21 mouse cellular contexts compared by ENCODE assay signal in genomic region chr9:96770443-96770842, GRCm38 (mm10). TPM values are rescaled to one million over a fixed set of nuclear protein-coding genes. Genes with fewer than 3 reads are reported as not detected.
DNase-seq lines count a peak whose midpoint lies in the region; ATAC-seq and TF ChIP-seq lines count a peak whose summit lies in the region.
"Had no signal": no experiment of that assay in that cellular context is flagged by ENCODE, and none has a peak within 500 bp of the region (broad histone marks: within the 10 kb centered on the region; RNA-seq: fewer than 3 reads in every experiment).

No protein-coding gene starts in this region.

- H3K4me1 ChIP-seq in MEL (ENCODE audit: control insufficient read depth in 1 of 2, insufficient read depth in 2 of 2, low read length in 2 of 2) = peaks cover 15 to 35% of the 10 kb centered on the region in 2 experiments
- H3K4me1 ChIP-seq in embryonic fibroblast, embryonic 13.5 days (ENCODE audit: control insufficient read depth, insufficient read depth, low read length) = peaks cover 6% of the 10 kb centered on the region
- H3K4me1 ChIP-seq in limb, embryonic 11.5 days (ENCODE audit: control insufficient read depth, insufficient read depth, low read length) = peaks cover 24% of the 10 kb centered on the region
- H3K4me1 ChIP-seq: forebrain, embryonic 13.5 days had no signal

- no peaks in the 10 kb centered on the region for H3K27me3 ChIP-seq in MEL (ENCODE audit: control insufficient read depth in 1 of 2, insufficient read depth in 2 of 2, low read length in 2 of 2)
- H3K27me3 ChIP-seq in limb, embryonic 11.5 days (ENCODE audit: control insufficient read depth, insufficient read depth, low read length) = no peaks in the 10 kb centered on the region
- H3K27me3 ChIP-seq: embryonic facial prominence, embryonic 13.5 days; forebrain, embryonic 13.5 days had no signal

- no peak for DNase-seq in MEL (ENCODE audit: low read depth, low spot score)
- peak; percentile 67 for DNase-seq in embryo, embryonic 10.5 days (ENCODE audit: low spot score)
- DNase-seq in limb, embryonic 11.5 days (ENCODE audit: low spot score) = peak; percentile 73
- no peak for DNase-seq in retina, postnatal 1 day
- DNase-seq in frontal cortex, postnatal 14 days (ENCODE audit: low spot score in 2 of 2) = no peak
- no peak for DNase-seq in right cerebral cortex, adult 18-20 months
- DNase-seq: adrenal gland, adult 8-10 months; adrenal gland, postnatal 36 days; cerebellum, adult 2 months; cerebellum, postnatal 14 days; forebrain, postnatal 0 days; gastrocnemius, postnatal 36 days; heart, adult 11 months; heart, postnatal 10 days; heart, postnatal 4 days had no signal

- peak overlapping the region; percentile 74 for H3K27ac ChIP-seq in MEL (ENCODE audit: control insufficient read depth, low read depth, low read length)
- peak overlapping the region; percentile 4; the same call in 1 of the 2 replicates for H3K27ac ChIP-seq in embryonic fibroblast, embryonic 13.5 days (ENCODE audit: insufficient read depth, low read length)
- H3K27ac ChIP-seq in limb, embryonic 11.5 days (replicated peaks; ENCODE audit: low read depth, low read length) = 0 out of 2 replicates have a peak overlapping the region, but pooled peaks have one; percentile 65
- H3K27ac ChIP-seq: embryonic facial prominence, embryonic 13.5 days; forebrain, embryonic 13.5 days; hindbrain, embryonic 14.5 days had no signal

- no peak for TF ChIP-seq POLR2A in MEL (IDR thresholded peaks at IDR 0.05; ENCODE audit: control insufficient read depth in 1 of 2, insufficient read depth in 1 of 2, low read depth in 1 of 2, low read length in 2 of 2, poor library complexity in 1 of 2)
- TF ChIP-seq POLR2A in embryonic fibroblast, embryonic 13.5 days (IDR thresholded peaks at IDR 0.05; ENCODE audit: low read depth, low read length) = no peak

- H3K9ac ChIP-seq in MEL (ENCODE audit: control insufficient read depth, low read depth, low read length, poor library complexity, severe bottlenecking) = no peak overlapping the region
- no peak overlapping the region for H3K9ac ChIP-seq in limb, embryonic 11.5 days (ENCODE audit: low read length)
- H3K9ac ChIP-seq: embryonic facial prominence, embryonic 13.5 days; forebrain, embryonic 13.5 days; forebrain, postnatal 0 days; hindbrain, embryonic 14.5 days had no signal

- no peaks in the 10 kb centered on the region; the same call in 1 of the 2 replicates for H3K79me2 ChIP-seq in MEL (ENCODE audit: control insufficient read depth, insufficient read depth, low read length, poor library complexity)

- no peak overlapping the region for H3K4me2 ChIP-seq in limb, embryonic 11.5 days (ENCODE audit: low read depth, severe bottlenecking)
- H3K4me2 ChIP-seq: embryonic facial prominence, embryonic 13.5 days; forebrain, embryonic 13.5 days; hindbrain, embryonic 14.5 days had no signal

- no peak for TF ChIP-seq CTCF in MEL (IDR thresholded peaks at IDR 0.05 in 2 of 3, conservative IDR thresholded peaks at IDR 0.05 in 1 of 3; ENCODE audit: control insufficient read depth in 1 of 3, insufficient read depth in 1 of 3, low read depth in 2 of 3, low read length in 3 of 3, poor library complexity in 1 of 3, severe bottlenecking in 1 of 3)
- no peak for TF ChIP-seq CTCF in embryonic fibroblast, embryonic 13.5 days (IDR thresholded peaks at IDR 0.05; ENCODE audit: borderline replicate concordance, insufficient read depth, low read length)

- WGBS in limb, embryonic 11.5 days = 7% methylated on average over 3 of the region's 3 CpGs

- ATAC-seq in limb, embryonic 11.5 days (ENCODE audit: insufficient number of reproducible peaks, low FRiP score, low TSS enrichment, low read depth) = peak; percentile 84
- ATAC-seq: forebrain, embryonic 13.5 days; forebrain, postnatal 0 days; intestine, embryonic 16.5 days had no signal

- H3K9me3 ChIP-seq in MEL (replicated peaks; ENCODE audit: insufficient read depth, low read length) = no peaks in the 10 kb centered on the region
- no peaks in the 10 kb centered on the region for H3K9me3 ChIP-seq in limb, embryonic 11.5 days (ENCODE audit: control insufficient read depth, low read length)
- H3K9me3 ChIP-seq: embryonic facial prominence, embryonic 13.5 days; forebrain, embryonic 13.5 days; heart, embryonic 10.5 days had no signal

- no peak overlapping the region for H3K4me3 ChIP-seq in MEL (ENCODE audit: control insufficient read depth in 1 of 2, insufficient read depth in 1 of 2, low read depth in 2 of 2, low read length in 2 of 2)
- H3K4me3 ChIP-seq in embryonic fibroblast, embryonic 13.5 days (ENCODE audit: insufficient read depth, low read length) = no peak overlapping the region
- no peak overlapping the region for H3K4me3 ChIP-seq in limb, embryonic 11.5 days (ENCODE audit: low read depth, low read length)
- H3K4me3 ChIP-seq: embryonic facial prominence, embryonic 13.5 days; forebrain, embryonic 13.5 days; heart, embryonic 10.5 days had no signal

- TF ChIP-seq EP300 in MEL (IDR thresholded peaks at IDR 0.05; ENCODE audit: low read depth in 1 of 2, low read length in 2 of 2) = no peak

- no peak for TF ChIP-seq RAD21 in MEL (IDR thresholded peaks at IDR 0.05; ENCODE audit: low read depth, low read length)

- peaks cover 0 to 39% of the 10 kb centered on the region in 2 experiments; a peak in 2 of 4 replicates for H3K36me3 ChIP-seq in MEL (ENCODE audit: control insufficient read depth in 1 of 2, insufficient read depth in 2 of 2, low read length in 2 of 2)
- no peaks in the 10 kb centered on the region for H3K36me3 ChIP-seq in limb, embryonic 11.5 days (ENCODE audit: control insufficient read depth, insufficient read depth, low read length)
- H3K36me3 ChIP-seq: embryonic facial prominence, embryonic 13.5 days; heart, embryonic 10.5 days had no signal

TF ChIP-seq in MEL, 35 proteins besides CTCF, POLR2A, EP300 and RAD21:
- TF ChIP-seq TAL1 (IDR thresholded peaks at IDR 0.05; ENCODE audit: low read length) = no peak
- no peak for TF ChIP-seq MAZ (IDR thresholded peaks at IDR 0.05; ENCODE audit: low read depth, low read length)
- TF ChIP-seq ZNF384 (IDR thresholded peaks at IDR 0.05; ENCODE audit: low read depth, low read length) = no peak
- no peak for TF ChIP-seq POLR2AphosphoS5 (IDR thresholded peaks at IDR 0.05; ENCODE audit: borderline replicate concordance, low read depth, low read length)
- no peak for TF ChIP-seq MAX (IDR thresholded peaks at IDR 0.05; ENCODE audit: low read length)
- TF ChIP-seq CHD1 (IDR thresholded peaks at IDR 0.05; ENCODE audit: low read depth, low read length) = no peak
- no peak for TF ChIP-seq MYC (IDR thresholded peaks at IDR 0.05; ENCODE audit: low read depth, low read length)
- TF ChIP-seq NELFE (IDR thresholded peaks at IDR 0.05; ENCODE audit: low read depth, low read length) = no peak
- TF ChIP-seq ZKSCAN1 (IDR thresholded peaks at IDR 0.05; ENCODE audit: low read depth, low read length) = no peak
- TF ChIP-seq ETS1 (IDR thresholded peaks at IDR 0.05; ENCODE audit: low read depth, low read length) = no peak
- no peak for TF ChIP-seq SMC3 (IDR thresholded peaks at IDR 0.05; ENCODE audit: low read depth, low read length)
- TF ChIP-seq TCF12 (IDR thresholded peaks at IDR 0.05; ENCODE audit: low read depth, low read length) = no peak
- no peak for TF ChIP-seq ZMIZ1 (IDR thresholded peaks at IDR 0.05; ENCODE audit: low read depth, low read length)
- TF ChIP-seq ELF1 (IDR thresholded peaks at IDR 0.05; ENCODE audit: low read depth, low read length) = no peak
- TF ChIP-seq POLR2AphosphoS2 (IDR thresholded peaks at IDR 0.05; ENCODE audit: low read length) = no peak

RNA-seq across cellular contexts. Expression of gene Zbtb38, which starts 17.8 kb away (rescaled TPM):
- total RNA-seq in MEL (2012; rRNA removed) = 10.9 TPM in 2 replicates
- polyA plus RNA-seq in MEL (2012; ENCODE audit: insufficient read depth in 1 of 2, insufficient read length in 2 of 2, low read depth in 1 of 2, low replicate concordance in 2 of 2, missing spikeins in 1 of 2) = 10 to 100 TPM; 12.2 to 65.0 TPM
- 33.6 and 47.0 TPM in 2 replicates for polyA plus RNA-seq in embryonic fibroblast, embryonic 13.5 days (2011; ENCODE audit: insufficient read length, low read depth, missing spikeins)
- polyA plus RNA-seq in limb, embryonic 11.5 days (2014; fragmentation: Nextera tagmentation; extraction: Ambion mirVana) = 9.2 and 9.4 TPM in 2 replicates

Comparison
In these comparisons a context has a peak if more than half of its experiments do, and no peak if none do; other contexts are left out.
1. DNase-seq: peak in embryo, embryonic 10.5 days (single experiment) and limb, embryonic 11.5 days (single experiment); none in MEL (single experiment), retina, postnatal 1 day (single experiment), frontal cortex, postnatal 14 days (0 of 2) and right cerebral cortex, adult 18-20 months (single experiment).
2. H3K27ac ChIP-seq: peak in every context shown above with its lines; median percentile 74 in MEL; 65 in limb, embryonic 11.5 days; 4 in embryonic fibroblast, embryonic 13.5 days.